Mouse (Mus musculus) lung, postnatal 0 days (tissue): ENCODE results near the gene Gm42674.

Experiments
- CTCF ChIP-seq: IDR thresholded peaks from 2 replicates; pipeline ENCODE4 v1.5.1; 2016; ENCODE audit warnings: antibody characterized with exemption, mild to moderate bottlenecking
- EP300 ChIP-seq: IDR thresholded peaks from 2 replicates; pipeline ENCODE4 v1.6.1; 2016; ENCODE audit warnings: antibody characterized with exemption, mild to moderate bottlenecking, control low read depth

GRCm38 (mm10) chr3:90652878-90653508 lies 51.3 kb downstream of the Gm42674 start:
- TF ChIP-seq CTCF (peak; percentile 91), EP300 (no peak)
